Mouse (Mus musculus) central nervous system, embryonic 18 days (tissue): Measurements from ENCODE around the gene Lzts2. TPM values are rescaled to one million over a fixed set of nuclear protein-coding genes. Genes with fewer than 3 reads are reported as not detected.

Source experiments
- polyA plus RNA-seq: library from polyadenylated mRNA; depleted of rRNA; stranded (reverse); fragments of >200 nt; gene quantifications from 2 replicates; pipeline ENCODE4 v1.2.3, GENCODE M21; 2012; rRNA removed

Lzts2 gene
- 24.9 and 26.1 TPM in 2 replicates for polyA plus RNA-seq

DNA sequence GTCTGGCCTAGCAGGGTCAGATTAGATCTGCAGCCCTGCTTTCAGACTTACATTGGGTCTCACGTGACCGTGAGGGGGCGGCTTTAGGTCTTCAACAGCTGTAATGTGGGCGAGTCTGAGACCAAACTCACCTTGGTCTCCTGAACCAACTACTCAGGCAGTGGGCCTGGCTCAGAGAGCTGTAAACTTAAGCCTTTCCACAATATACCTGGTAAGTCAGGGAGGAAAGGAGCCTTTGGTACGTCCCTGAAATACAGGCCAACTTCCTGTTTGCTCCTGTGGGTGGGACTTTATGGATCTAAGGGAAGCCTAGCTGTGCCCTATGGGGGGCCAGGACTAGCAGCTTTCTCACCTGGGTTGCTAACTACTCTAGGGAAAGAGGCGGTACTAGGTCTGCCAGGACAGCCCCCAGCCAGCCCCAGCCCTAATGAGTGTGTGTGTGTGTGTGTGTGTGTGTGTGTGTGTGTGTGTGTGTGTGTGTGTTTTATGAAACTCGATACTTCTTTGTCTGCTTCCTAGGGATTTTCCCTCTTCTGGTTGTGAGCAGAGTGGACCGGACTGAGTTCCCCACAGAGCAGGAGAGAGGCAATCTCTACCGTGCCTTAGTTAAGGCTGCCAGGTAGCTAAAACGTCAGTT lies at the start of gene Lzts2:
Gene Lzts2, plus strand, starts transcription at position 80 of the 637 bp plus-strand sequence.

DNA sequence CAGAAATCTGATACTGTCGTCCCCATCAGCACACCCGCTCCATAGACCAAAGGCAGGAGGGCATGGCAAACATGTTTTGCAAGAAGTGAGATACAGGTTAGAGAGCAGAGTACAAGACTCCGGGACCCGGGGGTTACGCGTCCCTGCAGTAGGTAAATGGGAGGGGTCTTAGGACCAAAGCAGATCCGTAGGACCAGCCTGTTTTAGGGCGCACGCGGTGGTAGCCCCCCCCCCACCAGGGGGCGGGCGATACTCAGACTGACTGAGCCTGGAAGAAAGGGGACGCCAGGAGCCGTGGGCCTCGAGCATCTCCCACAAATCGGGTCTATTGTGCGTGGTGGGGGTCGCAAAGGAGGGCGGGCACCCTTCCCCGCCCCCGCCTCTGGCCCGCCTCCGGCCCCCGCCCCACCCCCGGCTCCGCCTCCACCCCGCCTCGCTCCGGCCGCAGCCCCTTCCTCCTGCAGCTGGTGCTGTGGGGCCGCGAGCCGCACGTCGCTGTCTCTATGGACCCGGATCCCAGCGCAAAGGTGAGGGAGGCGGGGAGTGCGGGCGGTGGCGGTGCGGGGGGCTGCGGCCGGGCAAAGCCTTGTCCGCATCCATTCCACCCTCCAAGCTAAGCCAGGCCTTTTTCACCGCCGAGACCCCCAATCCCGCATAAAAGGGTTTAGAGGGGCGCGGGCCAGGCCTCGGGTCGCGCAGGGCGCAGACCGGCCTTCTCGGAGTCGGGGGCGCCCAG lies 25.2 kb upstream of the Lzts2 start, which contains the start of gene Sema4g:
Gene Sema4g, plus strand, starts transcription at position 271 of the 736 bp plus-strand sequence.

DNA sequence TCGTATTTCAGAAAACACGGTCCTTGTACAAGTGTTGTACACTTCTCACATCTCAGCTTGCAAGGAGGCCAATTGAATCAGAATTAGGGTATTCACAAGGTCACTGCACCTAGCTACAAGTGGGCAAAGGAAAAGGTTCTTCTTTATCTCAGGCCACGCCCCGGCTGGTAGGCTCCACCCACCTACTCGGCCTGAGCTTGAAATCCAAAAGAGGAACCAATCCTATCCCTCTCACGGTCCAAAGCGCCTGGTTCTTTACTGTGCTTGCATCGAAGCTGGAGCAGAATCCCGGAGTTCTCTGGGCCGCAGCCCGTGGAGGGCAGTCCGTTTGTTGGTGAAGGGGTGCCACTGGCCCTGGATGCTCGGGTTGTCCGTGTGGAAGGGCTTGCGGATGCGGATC lies 8.8 kb upstream of the Lzts2 start, which contains the start of gene Twnk:
Gene Twnk, plus strand, starts transcription at position 220 of the 400 bp plus-strand sequence.

DNA sequence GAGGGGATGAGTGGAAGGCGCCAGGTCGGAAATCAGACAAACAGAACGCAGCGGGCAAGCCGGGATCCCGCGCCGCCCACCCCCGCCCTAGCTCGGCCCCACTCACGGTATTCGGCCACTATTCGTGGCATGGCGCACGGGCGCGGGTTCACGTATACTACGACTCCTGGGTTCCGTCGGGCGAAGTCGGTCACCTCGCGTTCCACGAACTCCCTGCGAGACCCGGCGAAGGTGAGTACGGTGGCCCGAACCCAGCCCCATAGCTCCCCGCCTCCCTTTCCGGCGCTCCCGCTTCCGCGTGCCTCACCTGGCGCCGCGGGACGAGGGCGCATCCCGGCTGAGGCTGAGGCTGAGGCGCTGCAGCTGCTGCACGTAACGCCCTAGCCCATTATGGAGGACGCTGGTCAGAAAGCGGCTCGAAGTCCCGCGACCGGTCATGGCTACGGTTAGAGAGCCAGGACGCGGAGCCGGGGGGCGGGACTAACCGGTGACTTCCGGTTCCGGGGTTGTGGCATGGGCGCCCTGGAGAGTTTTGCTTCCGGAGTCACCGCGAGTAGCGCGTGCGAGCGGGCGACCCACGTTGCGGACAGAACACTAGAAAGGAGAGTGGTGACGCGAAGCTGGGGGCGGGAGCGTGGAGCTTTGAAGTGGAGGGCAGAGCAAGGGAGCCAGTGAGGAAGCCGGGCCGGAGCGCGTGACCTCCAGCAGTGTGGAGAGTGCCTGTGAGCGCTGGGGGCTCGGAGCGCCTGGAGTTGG lies 8.1 kb upstream of the Lzts2 start, which contains the start of gene Mrpl43:
Gene Mrpl43, minus strand, starts transcription at position 486 of the 756 bp plus-strand sequence.

DNA sequence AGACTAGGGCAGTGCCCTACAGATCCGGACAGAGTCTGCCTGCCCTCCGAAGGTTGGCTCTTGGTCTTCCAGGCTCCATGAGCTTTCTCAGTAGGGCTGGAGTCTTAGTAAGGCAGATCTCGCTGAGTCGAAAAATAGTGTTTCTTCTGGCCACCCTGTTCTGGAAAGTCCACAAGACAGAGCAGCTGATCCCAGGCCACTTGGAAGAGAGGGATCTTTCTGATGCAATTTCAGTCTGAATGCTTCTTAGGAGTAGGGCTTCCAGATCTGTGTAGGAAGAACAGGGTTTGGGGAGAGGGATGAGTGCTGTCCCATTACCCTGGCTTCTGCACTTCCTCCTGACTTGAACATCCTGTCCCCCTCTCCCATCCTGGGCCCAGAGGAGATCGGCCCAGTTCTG lies 31.4 kb downstream of the Lzts2 start, which contains the start of gene Pdzd7:
Gene Pdzd7, minus strand, starts transcription at position 67 of the 400 bp plus-strand sequence.

DNA sequence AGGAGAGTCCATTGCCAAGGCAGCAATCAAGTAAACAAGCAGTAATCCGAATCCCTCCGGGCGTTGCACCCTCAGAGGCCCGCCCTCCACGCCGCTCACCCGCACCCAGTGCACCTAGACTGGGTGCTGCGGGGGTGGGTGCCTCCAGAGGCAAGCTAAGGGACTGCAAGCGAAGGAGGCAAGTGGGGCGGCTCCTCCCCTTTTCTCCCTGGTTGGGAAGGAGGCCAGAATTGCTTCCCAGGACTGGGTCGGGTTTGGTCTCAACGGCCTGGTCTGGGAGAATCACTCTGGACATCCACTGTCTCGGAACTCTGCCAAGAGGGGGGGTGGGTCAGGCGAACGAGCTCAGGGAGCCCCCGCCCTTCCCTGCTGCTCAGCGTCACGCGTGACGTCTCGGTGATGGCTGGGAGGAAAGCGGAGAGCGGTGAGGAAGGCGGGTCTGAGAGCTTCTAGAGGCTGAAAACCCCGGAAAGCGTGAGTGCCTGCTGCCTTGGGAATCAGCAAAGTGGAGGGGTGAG lies 33.3 kb downstream of the Lzts2 start, which contains the start of gene Sfxn3:
Gene Sfxn3, plus strand, starts transcription at position 87 of the 518 bp plus-strand sequence.

DNA sequence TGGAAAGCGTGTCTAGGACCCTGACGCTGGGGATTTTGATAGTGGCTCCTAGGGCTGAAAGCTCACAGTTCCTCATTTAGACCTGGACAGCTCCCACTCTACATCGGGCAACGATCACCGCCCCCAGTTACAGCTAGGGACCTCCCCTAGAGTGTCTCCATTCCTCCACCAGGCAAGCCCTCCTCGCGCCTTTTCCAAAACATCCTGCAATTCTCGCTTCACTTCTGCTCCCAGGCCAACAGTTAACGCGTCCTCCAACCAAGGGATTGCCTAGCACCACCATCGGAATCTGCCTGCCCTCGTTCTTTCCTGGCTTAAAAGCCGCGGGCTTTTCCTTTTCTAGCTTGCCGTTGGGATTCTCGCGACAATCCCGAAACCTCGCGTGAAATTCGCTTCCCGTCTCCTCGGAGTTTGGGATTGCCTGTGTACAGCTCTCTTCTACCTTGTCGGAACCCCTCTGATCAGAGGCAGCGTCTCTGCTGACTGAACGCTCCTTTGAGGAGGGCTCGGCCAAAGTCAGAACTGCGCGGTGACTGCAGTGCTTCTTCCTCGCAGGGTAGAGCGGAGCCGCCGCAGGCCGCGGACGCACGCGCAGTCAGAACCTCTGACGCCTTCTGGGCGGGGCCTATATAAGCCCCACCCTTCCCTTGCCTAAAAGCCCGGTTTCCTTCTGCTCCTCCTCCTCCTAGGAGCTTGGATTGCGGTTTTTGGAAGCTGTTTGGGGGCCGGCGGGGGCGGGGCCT lies 60.5 kb downstream of the Lzts2 start, which contains the start of gene Kazald1:
Gene Kazald1, plus strand, starts transcription at position 662 of the 743 bp plus-strand sequence.

Other genes starting within 250 kb of the Lzts2 start
- gene Slf2, start 83.3 kb upstream of the Lzts2 start, polyA plus RNA-seq: 57.2 and 58.2 TPM in 2 replicates
- 173 and 184 TPM in 2 replicates for gene Sema4g, start 25.3 kb upstream of the Lzts2 start, polyA plus RNA-seq
- gene Twnk, start 8.8 kb upstream of the Lzts2 start, polyA plus RNA-seq: 14.6 and 15.5 TPM in 2 replicates
- 96.7 and 98.7 TPM in 2 replicates for gene Mrpl43, start 8.0 kb upstream of the Lzts2 start, polyA plus RNA-seq
- gene Pdzd7, start 31.3 kb downstream of the Lzts2 start, polyA plus RNA-seq: 14.5 and 15.2 TPM in 2 replicates
- 95.0 and 106 TPM in 2 replicates for gene Sfxn3, start 33.1 kb downstream of the Lzts2 start, polyA plus RNA-seq
- 1.5 and 4.3 TPM in 2 replicates for gene Kazald1, start 60.8 kb downstream of the Lzts2 start, polyA plus RNA-seq
- gene Tlx1, start 136.3 kb downstream of the Lzts2 start, polyA plus RNA-seq: 0.13 and 0.25 TPM in 2 replicates
- gene Lbx1, start 221.4 kb downstream of the Lzts2 start, polyA plus RNA-seq: 0.22 and 0.63 TPM in 2 replicates